Mouse (Mus musculus) midbrain, embryonic 16.5 days (tissue): ENCODE measurements around the gene Rsrc2. TPM values are rescaled to one million over a fixed set of nuclear protein-coding genes. Genes with fewer than 3 reads are reported as not detected.
A peak's percentile ranks its signal among the peaks of the same experiment; 100 is the strongest.

Source experiments
- ATAC-seq: fragments of 200-750 bp; cut with Nextera tagmentation; 2 replicates; pipeline ENCODE4 v1.8.0; 2017; ENCODE audit warnings: moderate TSS enrichment
- H3K27ac ChIP-seq: fragments of 300-500 bp; sonication (generic); 2 replicates; pipeline ENCODE4 v1.5.1; 2014; ENCODE audit warnings: mild to moderate bottlenecking, low read length, mixed read lengths
- H3K27me3 ChIP-seq: fragments of 300-500 bp; sonication (generic); 2 replicates; pipeline ENCODE4 v1.6.1; 2014; ENCODE audit warnings: low read depth, low read length, mixed read lengths; ENCODE audit not compliant: control insufficient read depth, insufficient read depth
- H3K36me3 ChIP-seq: fragments of 300-500 bp; sonication (generic); 2 replicates; pipeline ENCODE4 v1.6.1; 2014; ENCODE audit warnings: mild to moderate bottlenecking, low read length, moderate library complexity, mixed read lengths; ENCODE audit not compliant: control insufficient read depth, insufficient read depth
- H3K4me1 ChIP-seq: fragments of 300-500 bp; sonication (generic); 2 replicates; pipeline ENCODE4 v1.6.1; 2014; ENCODE audit warnings: mild to moderate bottlenecking, low read length, mixed read lengths; ENCODE audit not compliant: control insufficient read depth, insufficient read depth
- H3K4me2 ChIP-seq: fragments of 300-500 bp; sonication (generic); 2 replicates; pipeline ENCODE4 v1.6.1; 2014; ENCODE audit warnings: mild to moderate bottlenecking, low read length, mixed read lengths
- H3K4me3 ChIP-seq: fragments of 300-500 bp; sonication (generic); 2 replicates; pipeline ENCODE4 v1.5.1; 2014; ENCODE audit warnings: low read depth, mild to moderate bottlenecking, low read length, moderate library complexity, mixed read lengths
- H3K9ac ChIP-seq: fragments of 300-500 bp; sonication (generic); 2 replicates; pipeline ENCODE4 v1.6.1; 2014; ENCODE audit warnings: low read depth, low read length, mixed read lengths
- H3K9me3 ChIP-seq: fragments of 300-500 bp; sonication (generic); replicated peaks from 2 replicates; pipeline ENCODE4 v1.6.1; 2014; ENCODE audit warnings: mild to moderate bottlenecking, low read length, mixed read lengths; ENCODE audit not compliant: control insufficient read depth, poor library complexity, severe bottlenecking
- whole genome bisulfite sequencing: fragments of 180-500 bp; shearing (Covaris S2); extraction: QIAGEN DNeasy Blood & Tissue Kit; methylation state at CpG from one replicate; pipeline ENCODE4 v1.1.7; 2014; 5-methylcytosine and 5-hydroxymethylcytosine counted together
- polyA plus RNA-seq: library from polyadenylated mRNA; unstranded; fragments of >200 nt; fragmentation: Nextera tagmentation; extraction: Ambion mirVana; gene quantifications from 2 replicates; pipeline ENCODE4 v1.2.1, GENCODE M21; 2015

The Rsrc2 gene
- polyA plus RNA-seq, 1 experiment from 2014 or later, result 124 TPM

GRCm38 (mm10) chr5:123709571-123709970 is 39.6 kb downstream of the Rsrc2 start:
- WGBS, result 89% methylated on average over 4 of the region's 4 CpGs
- peaks cover 62% of the 10 kb centered on the region for H3K36me3 ChIP-seq

GRCm38 (mm10) chr5:123708598-123708997 is 40.6 kb downstream of the Rsrc2 start:
- no peak overlapping the region for H3K27ac ChIP-seq
- H3K36me3 ChIP-seq, result peaks cover 58% of the 10 kb centered on the region
- no peak overlapping the region for H3K4me2 ChIP-seq
- no peak overlapping the region for H3K9ac ChIP-seq
- ATAC-seq, result no peak
- H3K27me3 ChIP-seq, result no peaks in the 10 kb centered on the region
- no peaks in the 10 kb centered on the region for H3K9me3 ChIP-seq
- H3K4me3 ChIP-seq, result no peak overlapping the region
- 93% methylated on average over 12 of the region's 12 CpGs for WGBS
- no peaks in the 10 kb centered on the region for H3K4me1 ChIP-seq

More at GRCm38 (mm10) chr5:123709571-123709970, 39.6 kb downstream of the Rsrc2 start:
- H3K9ac ChIP-seq, result no peak overlapping the region
- H3K27ac ChIP-seq, result no peak overlapping the region
- H3K4me2 ChIP-seq, result no peak overlapping the region
- H3K27me3 ChIP-seq, result no peaks in the 10 kb centered on the region
- no peak overlapping the region for H3K4me3 ChIP-seq
- no peaks in the 10 kb centered on the region for H3K9me3 ChIP-seq
- no peaks in the 10 kb centered on the region for H3K4me1 ChIP-seq
- no peak for ATAC-seq

GRCm38 (mm10) chr5:123700625-123701024 is 48.6 kb downstream of the Rsrc2 start:
- no peak overlapping the region for H3K9ac ChIP-seq
- no peak overlapping the region for H3K27ac ChIP-seq
- H3K27me3 ChIP-seq, result no peaks in the 10 kb centered on the region
- no peak for ATAC-seq
- H3K4me2 ChIP-seq, result no peak overlapping the region
- no peak overlapping the region for H3K4me3 ChIP-seq
- WGBS, result 75% methylated on average over 11 of the region's 11 CpGs
- H3K9me3 ChIP-seq, result no peaks in the 10 kb centered on the region
- H3K36me3 ChIP-seq, result peaks cover 37% of the 10 kb centered on the region
- no peaks in the 10 kb centered on the region for H3K4me1 ChIP-seq

GRCm38 (mm10) chr5:123699198-123699597 is 50.0 kb downstream of the Rsrc2 start:
- Histone ChIP-seq H3K4me2 (no peak overlapping the region), H3K36me3 (peaks cover 33% of the 10 kb centered on the region), H3K9me3 (no peaks in the 10 kb centered on the region), H3K4me3 (no peak overlapping the region), H3K27me3 (no peaks in the 10 kb centered on the region), H3K9ac (no peak overlapping the region), H3K4me1 (no peaks in the 10 kb centered on the region), H3K27ac (no peak overlapping the region)
- ATAC-seq, result no peak
- WGBS, result 28% methylated on average over 3 of the region's 3 CpGs

- no peak overlapping the region for H3K4me3 ChIP-seq
- H3K27ac ChIP-seq, result no peak overlapping the region
- no peak overlapping the region for H3K4me2 ChIP-seq
- H3K9me3 ChIP-seq, result no peaks in the 10 kb centered on the region
- ATAC-seq, result no peak
- H3K36me3 ChIP-seq, result peaks cover 15% of the 10 kb centered on the region
- no peaks in the 10 kb centered on the region for H3K4me1 ChIP-seq
- WGBS, result 90% methylated on average over 4 of the region's 4 CpGs
- no peak overlapping the region for H3K9ac ChIP-seq
- no peaks in the 10 kb centered on the region for H3K27me3 ChIP-seq
These were observed 52.3 kb downstream of the Rsrc2 start for GRCm38 (mm10) chr5:123696961-123697360.

- Histone ChIP-seq H3K9ac (no peak overlapping the region), H3K9me3 (no peaks in the 10 kb centered on the region), H3K4me2 (no peak overlapping the region), H3K4me3 (no peak overlapping the region), H3K36me3 (peaks cover 13% of the 10 kb centered on the region), H3K27ac (no peak overlapping the region), H3K4me1 (no peaks in the 10 kb centered on the region), H3K27me3 (no peaks in the 10 kb centered on the region)
- 95% methylated on average over 7 of the region's 7 CpGs for WGBS
- no peak for ATAC-seq
These were observed 53.0 kb downstream of the Rsrc2 start for GRCm38 (mm10) chr5:123696244-123696643.

- H3K9me3 ChIP-seq, result no peaks in the 10 kb centered on the region
- WGBS, result 83% methylated on average over 6 of the region's 6 CpGs
- no peak for ATAC-seq
These were observed 54.7 kb downstream of the Rsrc2 start for GRCm38 (mm10) chr5:123694468-123694867.

GRCm38 (mm10) chr5:123684221-123685144 is 64.7 kb downstream of the Rsrc2 start, which contains the start of gene Clip1:
Gene Clip1, minus strand, starts transcription at chr5:123684618.
- Histone ChIP-seq H3K9ac (peak within 1 kb of the TSS; percentile 96), H3K9me3 (no peaks in the 10 kb centered on the region), H3K4me2 (peak within 1 kb of the TSS; percentile 57), H3K27ac (peak within 1 kb of the TSS; percentile 98), H3K27me3 (no peaks in the 10 kb centered on the region), H3K4me1 (peaks cover 26% of the 10 kb centered on the region), H3K4me3 (peak within 1 kb of the TSS; percentile 92), H3K36me3 (no peaks in the 10 kb centered on the region)
- under 1% methylated on average over 36 of the region's 64 CpGs for WGBS
- peak; percentile 87 for ATAC-seq

More at GRCm38 (mm10) chr5:123694468-123694867, 54.7 kb downstream of the Rsrc2 start:
- Histone ChIP-seq H3K4me1 (no peaks in the 10 kb centered on the region), H3K4me2 (no peak overlapping the region), H3K27me3 (no peaks in the 10 kb centered on the region), H3K36me3 (no peaks in the 10 kb centered on the region), H3K4me3 (no peak overlapping the region), H3K9ac (no peak overlapping the region), H3K27ac (no peak overlapping the region)
